Mouse (Mus musculus) embryo, embryonic 11.5 days (tissue): ENCODE results near the gene Kctd12.

Experiments
- DNase-seq: peaks from one replicate; pipeline ENCODE4 v3.0.0-alpha.2; 2012; ENCODE audit warnings: low read depth, low spot score

The Kctd12 gene

GRCm38 (mm10) chr14:102982627-102983540, at the start of gene Kctd12:
Gene Kctd12, minus strand, starts transcription at chr14:102982637.
- DNase-seq: peak; percentile 63

- DNase-seq: no peak
Measured at GRCm38 (mm10) chr14:103029203-103029602, 46.8 kb upstream of the Kctd12 start.

- DNase-seq: no peak
Measured at GRCm38 (mm10) chr14:103020046-103020445, 37.6 kb upstream of the Kctd12 start.

- no peak for DNase-seq
Measured at GRCm38 (mm10) chr14:103017009-103017408, 34.6 kb upstream of the Kctd12 start.

GRCm38 (mm10) chr14:103012563-103013150, 30.2 kb upstream of the Kctd12 start:
- DNase-seq: peak; percentile 44

- DNase-seq: no peak
Measured at GRCm38 (mm10) chr14:103011782-103012181, 29.3 kb upstream of the Kctd12 start.

- DNase-seq: no peak
Measured at GRCm38 (mm10) chr14:103007737-103008136, 25.3 kb upstream of the Kctd12 start.

- peak; percentile 68 for DNase-seq
Measured at GRCm38 (mm10) chr14:102994662-102995561, 12.5 kb upstream of the Kctd12 start.

- DNase-seq: no peak
Measured at GRCm38 (mm10) chr14:102990765-102991164, 8.3 kb upstream of the Kctd12 start.

- DNase-seq: no peak
Measured at GRCm38 (mm10) chr14:102989866-102990265, 7.4 kb upstream of the Kctd12 start.

GRCm38 (mm10) chr14:102989254-102989653, 6.8 kb upstream of the Kctd12 start:
- DNase-seq: no peak

- DNase-seq: no peak
Measured at GRCm38 (mm10) chr14:102987626-102988025, 5.2 kb upstream of the Kctd12 start.

GRCm38 (mm10) chr14:102983686-102984085, 1.2 kb upstream of the Kctd12 start:
- no peak for DNase-seq

GRCm38 (mm10) chr14:102982016-102982626, 316 bp downstream of the Kctd12 start:
- peak; percentile 39 for DNase-seq

GRCm38 (mm10) chr14:102981441-102982015, 909 bp downstream of the Kctd12 start:
- peak; percentile 30 for DNase-seq

GRCm38 (mm10) chr14:102980986-102981385, 1.5 kb downstream of the Kctd12 start:
- no peak for DNase-seq

- DNase-seq: no peak
Measured at GRCm38 (mm10) chr14:102980481-102980880, 2.0 kb downstream of the Kctd12 start.

GRCm38 (mm10) chr14:102979831-102980230, 2.6 kb downstream of the Kctd12 start:
- no peak for DNase-seq

- DNase-seq: no peak
Measured at GRCm38 (mm10) chr14:102975865-102976264, 6.6 kb downstream of the Kctd12 start.

GRCm38 (mm10) chr14:102968824-102969223, 13.6 kb downstream of the Kctd12 start:
- no peak for DNase-seq

- DNase-seq: no peak
Measured at GRCm38 (mm10) chr14:102966241-102966640, 16.2 kb downstream of the Kctd12 start.
